Mouse (Mus musculus) neural tube, embryonic 13.5 days (tissue): ENCODE results near the gene Pex7. TPM values are rescaled to one million over a fixed set of nuclear protein-coding genes. Genes with fewer than 3 reads are reported as not detected.
"Not testable (repeated sequence)": the region's sequence is repeated elsewhere in the genome, so short reads cannot be mapped to it uniquely, and the experiment has no call there.

Source experiments
- ATAC-seq: fragments of 200-750 bp; cut with Nextera tagmentation; 2 replicates; pipeline ENCODE4 v1.8.0; 2017; ENCODE audit warnings: low read depth, mild to moderate bottlenecking, moderate TSS enrichment, moderate library complexity
- H3K27ac ChIP-seq: fragments of 300-500 bp; sonication (generic); replicated peaks from 2 replicates; pipeline ENCODE4 v1.5.1; 2015; ENCODE audit warnings: moderate library complexity, mild to moderate bottlenecking, inconsistent platforms
- H3K27me3 ChIP-seq: fragments of 300-500 bp; sonication (generic); 2 replicates; pipeline ENCODE4 v1.6.1; 2015; ENCODE audit warnings: mild to moderate bottlenecking, inconsistent platforms
- H3K36me3 ChIP-seq: fragments of 300-500 bp; sonication (generic); 2 replicates; pipeline ENCODE4 v1.6.1; 2015; ENCODE audit warnings: mild to moderate bottlenecking, inconsistent platforms
- H3K4me1 ChIP-seq: fragments of 300-500 bp; sonication (generic); replicated peaks from 2 replicates; pipeline ENCODE4 v1.6.1; 2015; ENCODE audit warnings: inconsistent platforms
- H3K4me2 ChIP-seq: fragments of 300-500 bp; sonication (generic); 2 replicates; pipeline ENCODE4 v1.6.1; 2015; ENCODE audit warnings: inconsistent platforms, mild to moderate bottlenecking, moderate library complexity
- H3K4me3 ChIP-seq: fragments of 300-500 bp; sonication (generic); 2 replicates; pipeline ENCODE4 v1.5.1; 2015; ENCODE audit warnings: mild to moderate bottlenecking, inconsistent platforms
- H3K9ac ChIP-seq: fragments of 300-500 bp; sonication (generic); 2 replicates; pipeline ENCODE4 v1.6.1; 2015; ENCODE audit warnings: moderate library complexity, mild to moderate bottlenecking, inconsistent platforms
- H3K9me3 ChIP-seq: fragments of 300-500 bp; sonication (generic); 2 replicates; pipeline ENCODE4 v1.6.1; 2016; ENCODE audit warnings: inconsistent platforms
- WGBS: fragments of 180-500 bp; shearing (Covaris S2); methylation state at CpG from one replicate; pipeline ENCODE4 v1.1.7; 2015; 5-methylcytosine and 5-hydroxymethylcytosine counted together
- polyA plus RNA-seq: library from polyadenylated mRNA; unstranded; fragments of >200 nt; fragmentation: Nextera tagmentation; extraction: Ambion mirVana; gene quantifications from 2 replicates; pipeline ENCODE4 v1.2.1, GENCODE M21; 2015

The Pex7 gene
- polyA plus RNA-seq, 1 experiment from 2014 or later: 33.4 TPM

- Histone ChIP-seq H3K4me1 (peaks cover 18% of the 10 kb centered on the region), H3K4me2 (peak overlapping the region; percentile 96), H3K9ac (no peak overlapping the region), H3K9me3 (no peaks in the 10 kb centered on the region), H3K27ac (no peak overlapping the region), H3K36me3 (no peaks in the 10 kb centered on the region), H3K27me3 (peaks cover 60% of the 10 kb centered on the region), H3K4me3 (peak overlapping the region; percentile 60)
- WGBS: 49% methylated on average over 3 of the region's 3 CpGs
- no peak for ATAC-seq
Measured at GRCm38 (mm10) chr10:19932986-19933385, 25.5 kb upstream of the Pex7 start.

- Histone ChIP-seq H3K27ac (no peak overlapping the region), H3K9ac (no peak overlapping the region), H3K4me1 (peaks cover 3% of the 10 kb centered on the region), H3K36me3 (no peaks in the 10 kb centered on the region), H3K4me3 (no peak overlapping the region), H3K4me2 (no peak overlapping the region), H3K27me3 (peaks cover 26% of the 10 kb centered on the region), H3K9me3 (no peaks in the 10 kb centered on the region)
- no peak for ATAC-seq
- 81% methylated on average over 1 of the region's 1 CpGs for WGBS
Measured at GRCm38 (mm10) chr10:19928205-19928604, 20.7 kb upstream of the Pex7 start.

- not testable (repeated sequence) for H3K9ac ChIP-seq, H3K9me3 ChIP-seq, H3K36me3 ChIP-seq, H3K4me3 ChIP-seq, H3K4me1 ChIP-seq, H3K27ac ChIP-seq, H3K4me2 ChIP-seq, ATAC-seq
- peaks cover 11% of the 10 kb centered on the region for H3K27me3 ChIP-seq
- WGBS: 92% methylated on average over 4 of the region's 4 CpGs
Measured at GRCm38 (mm10) chr10:19926391-19926897, 19.0 kb upstream of the Pex7 start.

GRCm38 (mm10) chr10:19924256-19924655, 16.8 kb upstream of the Pex7 start:
- Histone ChIP-seq H3K36me3 (no peaks in the 10 kb centered on the region), H3K4me1 (no peaks in the 10 kb centered on the region), H3K9me3 (no peaks in the 10 kb centered on the region), H3K27me3 (peaks cover 6% of the 10 kb centered on the region; the same call in 1 of the 2 replicates), H3K4me3 (no peak overlapping the region), H3K4me2 (no peak overlapping the region), H3K9ac (no peak overlapping the region), H3K27ac (no peak overlapping the region)
- ATAC-seq: no peak
- WGBS: 83% methylated on average over 2 of the region's 2 CpGs

GRCm38 (mm10) chr10:19922410-19922809, 14.9 kb upstream of the Pex7 start:
- H3K4me2 ChIP-seq: no peak overlapping the region
- no peak for ATAC-seq
- H3K9ac ChIP-seq: no peak overlapping the region
- no peaks in the 10 kb centered on the region for H3K36me3 ChIP-seq
- H3K4me1 ChIP-seq: no peaks in the 10 kb centered on the region
- H3K27me3 ChIP-seq: no peaks in the 10 kb centered on the region
- H3K27ac ChIP-seq: no peak overlapping the region
- WGBS: 59% methylated on average over 4 of the region's 4 CpGs
- H3K4me3 ChIP-seq: no peak overlapping the region
- no peaks in the 10 kb centered on the region for H3K9me3 ChIP-seq

- H3K36me3 ChIP-seq: no peaks in the 10 kb centered on the region
- H3K4me3 ChIP-seq: no peak overlapping the region
- no peaks in the 10 kb centered on the region for H3K4me1 ChIP-seq
- peak; percentile 40; the same call in 1 of the 2 replicates for ATAC-seq
- no peaks in the 10 kb centered on the region for H3K27me3 ChIP-seq
- 65% methylated on average over 1 of the region's 1 CpGs for WGBS
- H3K9ac ChIP-seq: no peak overlapping the region
- no peak overlapping the region for H3K4me2 ChIP-seq
- no peaks in the 10 kb centered on the region for H3K9me3 ChIP-seq
- H3K27ac ChIP-seq: no peak overlapping the region
Measured at GRCm38 (mm10) chr10:19915301-19915700, 7.8 kb upstream of the Pex7 start.

GRCm38 (mm10) chr10:19913806-19914205, 6.3 kb upstream of the Pex7 start:
- WGBS: 89% methylated on average over 4 of the region's 4 CpGs
- Histone ChIP-seq H3K27ac (no peak overlapping the region), H3K27me3 (peaks cover 11% of the 10 kb centered on the region; the same call in 1 of the 2 replicates), H3K9me3 (no peaks in the 10 kb centered on the region), H3K4me1 (no peaks in the 10 kb centered on the region), H3K4me3 (no peak overlapping the region), H3K9ac (no peak overlapping the region), H3K4me2 (no peak overlapping the region), H3K36me3 (no peaks in the 10 kb centered on the region)
- no peak for ATAC-seq

GRCm38 (mm10) chr10:19911583-19911982, 4.1 kb upstream of the Pex7 start:
- no peaks in the 10 kb centered on the region for H3K4me1 ChIP-seq
- WGBS: 49% methylated on average over 1 of the region's 1 CpGs
- no peak overlapping the region for H3K27ac ChIP-seq
- H3K36me3 ChIP-seq: no peaks in the 10 kb centered on the region
- no peak overlapping the region for H3K4me2 ChIP-seq
- H3K9me3 ChIP-seq: no peaks in the 10 kb centered on the region
- no peak overlapping the region for H3K4me3 ChIP-seq
- no peak overlapping the region for H3K9ac ChIP-seq
- peaks cover 11% of the 10 kb centered on the region; the same call in 1 of the 2 replicates for H3K27me3 ChIP-seq
- no peak for ATAC-seq

- Histone ChIP-seq H3K4me3 (no peak overlapping the region), H3K9ac (no peak overlapping the region), H3K4me1 (no peaks in the 10 kb centered on the region), H3K27me3 (peaks cover 11% of the 10 kb centered on the region; the same call in 1 of the 2 replicates), H3K27ac (no peak overlapping the region), H3K4me2 (no peak overlapping the region), H3K36me3 (no peaks in the 10 kb centered on the region), H3K9me3 (no peaks in the 10 kb centered on the region)
- ATAC-seq: no peak
- WGBS: 91% methylated on average over 2 of the region's 2 CpGs
Measured at GRCm38 (mm10) chr10:19910516-19910915, 3.0 kb upstream of the Pex7 start.

GRCm38 (mm10) chr10:19908076-19908475, 587 bp upstream of the Pex7 start:
- Histone ChIP-seq H3K36me3 (no peaks in the 10 kb centered on the region), H3K27ac (no peak overlapping the region), H3K4me3 (no peak overlapping the region), H3K4me2 (no peak overlapping the region), H3K4me1 (no peaks in the 10 kb centered on the region), H3K9ac (no peak overlapping the region), H3K9me3 (no peaks in the 10 kb centered on the region), H3K27me3 (peaks cover 11% of the 10 kb centered on the region; the same call in 1 of the 2 replicates)
- ATAC-seq: no peak
- WGBS: 74% methylated on average over 2 of the region's 2 CpGs

GRCm38 (mm10) chr10:19904077-19904820, 3.2 kb downstream of the Pex7 start:
- Histone ChIP-seq H3K9me3 (no peaks in the 10 kb centered on the region), H3K4me1 (no peaks in the 10 kb centered on the region), H3K27me3 (0 out of 2 replicates have a peak, but pooled peaks cover under 1% of the 10 kb centered on the region), H3K9ac (no peak overlapping the region), H3K4me3 (no peak overlapping the region), H3K27ac (no peak overlapping the region), H3K36me3 (no peaks in the 10 kb centered on the region), H3K4me2 (no peak overlapping the region)
- 86% methylated on average over 13 of the region's 13 CpGs for WGBS
- no peak for ATAC-seq

- Histone ChIP-seq H3K4me3 (no peak overlapping the region), H3K9me3 (no peaks in the 10 kb centered on the region), H3K4me1 (no peaks in the 10 kb centered on the region), H3K27me3 (no peaks in the 10 kb centered on the region), H3K27ac (no peak overlapping the region), H3K9ac (no peak overlapping the region), H3K4me2 (no peak overlapping the region), H3K36me3 (no peaks in the 10 kb centered on the region)
- 86% methylated on average over 7 of the region's 7 CpGs for WGBS
- no peak for ATAC-seq
Measured at GRCm38 (mm10) chr10:19901992-19902391, 5.5 kb downstream of the Pex7 start.

- no peak overlapping the region for H3K27ac ChIP-seq
- 62% methylated on average over 2 of the region's 2 CpGs for WGBS
- H3K4me1 ChIP-seq: no peaks in the 10 kb centered on the region
- no peaks in the 10 kb centered on the region for H3K27me3 ChIP-seq
- H3K4me3 ChIP-seq: no peak overlapping the region
- no peaks in the 10 kb centered on the region for H3K9me3 ChIP-seq
- H3K4me2 ChIP-seq: no peak overlapping the region
- H3K9ac ChIP-seq: no peak overlapping the region
- no peak for ATAC-seq
- no peaks in the 10 kb centered on the region for H3K36me3 ChIP-seq
Measured at GRCm38 (mm10) chr10:19900191-19900590, 7.3 kb downstream of the Pex7 start.
